Mouse (Mus musculus) MEL (cell line): ENCODE results near the gene Myl6. TPM values are rescaled to one million over a fixed set of nuclear protein-coding genes. Genes with fewer than 3 reads are reported as not detected.

Experiments used
- DNase-seq: peaks from one replicate; pipeline ENCODE4 v3.0.0; 2011; ENCODE audit warnings: low read depth, low spot score
- H3K27ac ChIP-seq: 2 replicates; pipeline ENCODE4 v1.5.1; 2012; ENCODE audit warnings: low read depth, mild to moderate bottlenecking, control low read depth, low read length, moderate library complexity; ENCODE audit not compliant: control insufficient read depth
- H3K27me3 ChIP-seq, 2 experiments: fragments of 150-350 bp in 1 of 2; sonication (generic) in 1 of 2; 2 replicates each; pipeline ENCODE4 v1.6.1; 2012; ENCODE audit warnings: low read length in 2 of 2, mild to moderate bottlenecking in 2 of 2, improper control_type of control experiment in 1 of 2, moderate library complexity in 1 of 2; ENCODE audit not compliant: insufficient read depth in 2 of 2, control insufficient read depth in 1 of 2
- H3K36me3 ChIP-seq, 2 experiments: 2 replicates each; pipeline ENCODE4 v1.6.1; 2012 to 2014; ENCODE audit warnings: low read length in 2 of 2, improper control_type of control experiment in 1 of 2, inconsistent platforms in 1 of 2, mild to moderate bottlenecking in 1 of 2; ENCODE audit not compliant: insufficient read depth in 2 of 2, control insufficient read depth in 1 of 2
- H3K4me1 ChIP-seq, 2 experiments: fragments of 150-350 bp in 1 of 2; sonication (generic) in 1 of 2; 2 replicates each; pipeline ENCODE4 v1.6.1; 2012; ENCODE audit warnings: low read length in 2 of 2, improper control_type of control experiment in 1 of 2, mild to moderate bottlenecking in 1 of 2; ENCODE audit not compliant: insufficient read depth in 2 of 2, control insufficient read depth in 1 of 2
- H3K4me3 ChIP-seq, 2 experiments: fragments of 150-350 bp in 1 of 2; sonication (generic) in 1 of 2; 2 replicates each; pipeline ENCODE4 v1.5.1; 2012; ENCODE audit warnings: low read depth in 2 of 2, low read length in 2 of 2, mild to moderate bottlenecking in 2 of 2, moderate library complexity in 2 of 2, control low read depth in 1 of 2, improper control_type of control experiment in 1 of 2; ENCODE audit not compliant: control insufficient read depth in 1 of 2, insufficient read depth in 1 of 2
- H3K79me2 ChIP-seq: 2 replicates; pipeline ENCODE4 v1.6.1; 2012; ENCODE audit warnings: mild to moderate bottlenecking, low read length, moderate library complexity; ENCODE audit not compliant: control insufficient read depth, poor library complexity, insufficient read depth
- H3K9ac ChIP-seq: 2 replicates; pipeline ENCODE4 v1.6.1; 2012; ENCODE audit warnings: low read depth, mild to moderate bottlenecking, control low read depth, low read length, moderate library complexity; ENCODE audit not compliant: control insufficient read depth, poor library complexity, severe bottlenecking
- H3K9me3 ChIP-seq: fragments of 150-350 bp; sonication (generic); replicated peaks from 2 replicates; pipeline ENCODE4 v1.6.1; 2012; ENCODE audit warnings: mild to moderate bottlenecking, low read length, improper control_type of control experiment, moderate library complexity; ENCODE audit not compliant: insufficient read depth
- CTCF ChIP-seq, 3 experiments: IDR thresholded peaks in 2 of 3; conservative IDR thresholded peaks in 1 of 3; 2 replicates each; pipeline ENCODE4 v1.5.1; 2011 to 2012; ENCODE audit warnings: low read length in 3 of 3, low read depth in 2 of 3, mild to moderate bottlenecking in 2 of 3, improper control_type of control experiment in 1 of 3, inconsistent platforms in 1 of 3, mixed read lengths in 1 of 3, moderate library complexity in 1 of 3; ENCODE audit not compliant: control insufficient read depth in 1 of 3, insufficient read depth in 1 of 3, poor library complexity in 1 of 3, severe bottlenecking in 1 of 3
- EP300 ChIP-seq, 2 experiments: IDR thresholded peaks; 2 replicates each; pipeline ENCODE4 v1.6.1; 2011; ENCODE audit warnings: improper control_type of control experiment in 2 of 2, low read length in 2 of 2, low read depth in 1 of 2, mild to moderate bottlenecking in 1 of 2
- ETS1 ChIP-seq: IDR thresholded peaks from 2 replicates; pipeline ENCODE4 v1.6.1; 2012; ENCODE audit warnings: low read depth, mild to moderate bottlenecking, inconsistent platforms, low read length, improper control_type of control experiment, moderate library complexity
- HCFC1 ChIP-seq: IDR thresholded peaks from 2 replicates; pipeline ENCODE4 v1.6.1; 2012; ENCODE audit warnings: low read depth, mild to moderate bottlenecking, inconsistent platforms, low read length, improper control_type of control experiment, moderate library complexity
- MYC ChIP-seq: IDR thresholded peaks from 2 replicates; pipeline ENCODE4 v1.6.1; 2011; ENCODE audit warnings: low read depth, mild to moderate bottlenecking, low read length, improper control_type of control experiment, moderate library complexity
- POLR2AphosphoS5 ChIP-seq: IDR thresholded peaks from 2 replicates; pipeline ENCODE4 v1.6.1; 2012; ENCODE audit warnings: low read depth, borderline replicate concordance, mild to moderate bottlenecking, inconsistent platforms, low read length, moderate library complexity, mixed read lengths
- TAL1 ChIP-seq: IDR thresholded peaks from 2 replicates; pipeline ENCODE4 v1.6.1; 2012; ENCODE audit warnings: mild to moderate bottlenecking, inconsistent platforms, low read length, moderate library complexity, mixed read lengths
- TBP ChIP-seq: IDR thresholded peaks from 2 replicates; pipeline ENCODE4 v1.8.0; 2011; ENCODE audit warnings: low read depth, low read length, improper control_type of control experiment
- USF2 ChIP-seq, 2 experiments: IDR thresholded peaks; 2 replicates each; pipeline ENCODE4 v1.6.1; 2011 to 2012; ENCODE audit warnings: improper control_type of control experiment in 2 of 2, low read length in 2 of 2, borderline replicate concordance in 1 of 2, inconsistent platforms in 1 of 2, low read depth in 1 of 2, mild to moderate bottlenecking in 1 of 2; ENCODE audit not compliant: insufficient read depth in 1 of 2
- ZC3H11A ChIP-seq: IDR thresholded peaks from 2 replicates; pipeline ENCODE4 v1.6.1; 2012; ENCODE audit warnings: low read depth, mild to moderate bottlenecking, inconsistent platforms, low read length, improper control_type of control experiment
- ZNF384 ChIP-seq: IDR thresholded peaks from 2 replicates; pipeline ENCODE4 v1.6.1; 2012; ENCODE audit warnings: low read depth, mild to moderate bottlenecking, inconsistent platforms, low read length, improper control_type of control experiment
- polyA plus RNA-seq, 2 experiments: library from polyadenylated mRNA; stranded (reverse) in 1 of 2; unstranded in 1 of 2; fragments of >175 nt in 1 of 2; fragments of >200 nt in 1 of 2; gene quantifications; 2 replicates each; pipeline versions ENCODE4 v1.2.1 to v1.2.4; 2012; ENCODE audit warnings: low replicate concordance in 2 of 2, low read depth in 1 of 2; ENCODE audit not compliant: insufficient read length in 2 of 2, insufficient read depth in 1 of 2, missing spikeins in 1 of 2
- total RNA-seq: library from RNA; depleted of rRNA; stranded (reverse); fragments of 300-350 nt; gene quantifications from 2 replicates; pipeline ENCODE4 v1.2.3, GENCODE M21; 2012

The Myl6 gene
- total and polyA plus RNA-seq, 3 experiments, result 399 to 589 TPM; not detected in 1

DNA sequence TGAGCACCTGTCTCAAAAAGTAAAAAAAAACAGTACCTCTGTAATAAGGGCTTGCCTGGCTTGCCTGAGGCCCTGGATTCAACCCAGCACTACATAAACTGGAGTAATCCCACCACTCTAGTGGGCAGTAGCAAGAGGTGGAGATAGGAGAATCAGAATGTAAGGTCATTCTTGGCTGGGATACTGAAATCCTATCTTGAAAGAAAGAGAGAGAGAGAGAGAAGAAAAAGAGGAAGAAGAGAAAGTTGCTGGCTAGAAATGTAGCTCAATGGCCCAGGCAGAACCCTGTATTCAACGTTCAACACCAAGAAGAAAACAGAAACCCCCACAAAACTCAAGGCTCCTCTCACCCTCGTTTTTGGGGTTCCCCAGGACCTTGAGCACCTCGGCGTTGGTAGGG is 2.0 kb upstream of the Myl6 start:
- peaks cover 17 to 34% of the 10 kb centered on the region in 2 experiments for H3K4me1 ChIP-seq
- peak; percentile 24 for TF ChIP-seq ETS1
- no peak for TF ChIP-seq TAL1
- TF ChIP-seq EP300 (IDR thresholded peaks at IDR 0.05; ENCODE audit: low read depth in 1 of 2, low read length in 2 of 2), result peak in 1 of 2 experiments; percentile 63; a peak in 2 of 4 replicates
- TF ChIP-seq ZC3H11A, result no peak
- TF ChIP-seq MYC, result no peak
- peak; percentile 31; the same call in 1 of the 2 replicates for TF ChIP-seq HCFC1
- no peak for TF ChIP-seq ZNF384
- no peak for TF ChIP-seq USF2 (IDR thresholded peaks at IDR 0.05; ENCODE audit: borderline replicate concordance in 1 of 2, insufficient read depth in 1 of 2, low read depth in 1 of 2, low read length in 2 of 2)
- TF ChIP-seq, all 39 proteins: peak for 3
- Histone ChIP-seq H3K4me3 (0 out of 4 replicates have a peak overlapping the region, but pooled peaks of 1 of the 2 experiments have one; percentile 17), H3K79me2 (peaks cover 36% of the 10 kb centered on the region), H3K36me3 (peaks cover 2 to 24% of the 10 kb centered on the region in 2 experiments; a peak in 3 of 4 replicates), H3K27ac (peak overlapping the region; percentile 73), H3K27me3 (no peaks in the 10 kb centered on the region), H3K9me3 (no peaks in the 10 kb centered on the region), H3K9ac (peak overlapping the region; percentile 59)
- DNase-seq, result peak; percentile 66

GRCm38 (mm10) chr10:128495270-128495669 is 1.3 kb upstream of the Myl6 start:
- Histone ChIP-seq H3K27me3 (no peaks in the 10 kb centered on the region), H3K4me3 (peak overlapping the region; percentile 64 to 79), H3K27ac (peak overlapping the region; percentile 77), H3K9me3 (no peaks in the 10 kb centered on the region), H3K4me1 (peaks cover 17 to 34% of the 10 kb centered on the region in 2 experiments), H3K9ac (peak overlapping the region; percentile 86), H3K79me2 (peaks cover 36% of the 10 kb centered on the region), H3K36me3 (peaks cover 5 to 24% of the 10 kb centered on the region in 2 experiments)
- TF ChIP-seq POLR2AphosphoS5 (no peak), CTCF (IDR thresholded peaks at IDR 0.05 in 2 of 3, conservative IDR thresholded peaks at IDR 0.05 in 1 of 3; ENCODE audit: control insufficient read depth in 1 of 3, insufficient read depth in 1 of 3, low read depth in 2 of 3, low read length in 3 of 3, poor library complexity in 1 of 3, severe bottlenecking in 1 of 3) (peak in 1 of 3 experiments; percentile 21; a peak in 1 of 6 replicates)
- peak; percentile 59 for DNase-seq

- Histone ChIP-seq H3K9ac (peak overlapping the region; percentile 86), H3K9me3 (no peaks in the 10 kb centered on the region), H3K27me3 (no peaks in the 10 kb centered on the region), H3K27ac (peak overlapping the region; percentile 77), H3K4me1 (peaks cover 15 to 34% of the 10 kb centered on the region in 2 experiments), H3K4me3 (peak overlapping the region; percentile 64 to 79), H3K36me3 (peaks cover 8 to 24% of the 10 kb centered on the region in 2 experiments), H3K79me2 (peaks cover 36% of the 10 kb centered on the region)
- no peak for TF ChIP-seq CTCF (IDR thresholded peaks at IDR 0.05 in 2 of 3, conservative IDR thresholded peaks at IDR 0.05 in 1 of 3; ENCODE audit: control insufficient read depth in 1 of 3, insufficient read depth in 1 of 3, low read depth in 2 of 3, low read length in 3 of 3, poor library complexity in 1 of 3, severe bottlenecking in 1 of 3)
- 0 out of 2 replicates have a peak, but pooled peaks have one; percentile 12 for TF ChIP-seq TBP
- no peak for DNase-seq
Observed at GRCm38 (mm10) chr10:128494667-128495245, 811 bp upstream of the Myl6 start.
